Mouse (Mus musculus): ENCODE measurements around the gene Grpr.

The Grpr gene

DNA sequence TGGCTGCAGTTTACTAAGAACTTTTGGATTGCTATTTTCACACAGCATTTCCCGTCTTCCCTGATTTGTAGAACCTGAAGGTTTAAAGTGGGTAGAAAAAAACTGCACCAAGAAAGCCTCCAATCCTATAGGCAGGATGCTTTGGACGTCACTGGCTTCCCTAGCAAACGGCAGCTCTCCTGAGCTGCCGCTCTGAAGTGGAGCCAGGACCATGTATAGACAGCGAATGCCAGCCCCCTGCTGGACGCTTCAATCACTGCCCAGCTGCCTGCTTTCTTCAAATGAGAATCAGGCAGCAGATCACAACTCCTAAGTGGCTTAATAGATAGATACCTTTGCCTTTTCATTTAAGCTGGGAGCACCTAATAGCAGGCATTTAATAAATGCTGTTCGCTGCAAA is at the start of gene Grpr:
Gene Grpr (minus strand): TSS at position 12 of the 400 bp plus-strand sequence.
- peak; percentile 60 to 61 for DNase-seq (ENCODE audit: low spot score in 2 of 2)

DNA sequence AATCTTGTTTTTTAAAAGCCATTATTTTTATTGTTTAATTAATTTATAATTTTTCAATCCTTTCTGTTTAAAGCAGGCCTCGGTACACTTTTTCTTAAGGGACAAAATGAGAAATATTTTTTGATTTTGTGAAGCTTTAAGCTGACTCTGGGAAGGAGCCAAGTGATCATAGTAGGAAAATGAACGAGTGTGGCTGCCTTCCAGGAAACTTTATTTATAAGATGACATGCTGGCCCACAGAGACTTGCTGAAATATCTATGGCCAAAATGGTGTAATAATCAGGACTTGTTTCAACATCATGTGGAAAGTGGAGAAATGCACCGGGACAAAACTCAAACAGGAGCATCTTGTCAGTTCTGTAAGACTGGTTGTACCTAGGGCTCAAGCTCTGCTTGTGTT is 11.0 kb upstream of the Grpr start:
- DNase-seq (ENCODE audit: low spot score in 2 of 2): no peak

DNA sequence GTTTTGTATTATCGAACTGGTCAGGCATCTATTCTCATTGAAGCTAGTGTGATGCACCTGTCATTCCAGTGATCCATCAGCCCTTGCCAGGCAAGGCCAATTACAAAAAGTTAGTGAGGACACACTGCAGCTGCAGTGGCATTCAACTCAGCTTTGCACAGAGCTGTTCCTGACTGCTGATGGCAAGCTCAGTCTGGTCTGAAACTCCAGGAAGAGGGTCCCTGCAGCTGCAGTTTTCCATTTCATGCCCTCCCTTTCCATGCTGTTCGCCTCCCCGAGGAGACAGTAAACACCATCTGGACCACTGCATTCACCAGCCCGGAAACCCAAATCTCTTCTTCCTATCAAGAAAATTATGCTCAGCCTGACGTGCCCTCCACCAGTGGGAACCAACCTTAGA is 2.4 kb downstream of the Grpr start:
- no peak for DNase-seq (ENCODE audit: low spot score in 2 of 2)

DNA sequence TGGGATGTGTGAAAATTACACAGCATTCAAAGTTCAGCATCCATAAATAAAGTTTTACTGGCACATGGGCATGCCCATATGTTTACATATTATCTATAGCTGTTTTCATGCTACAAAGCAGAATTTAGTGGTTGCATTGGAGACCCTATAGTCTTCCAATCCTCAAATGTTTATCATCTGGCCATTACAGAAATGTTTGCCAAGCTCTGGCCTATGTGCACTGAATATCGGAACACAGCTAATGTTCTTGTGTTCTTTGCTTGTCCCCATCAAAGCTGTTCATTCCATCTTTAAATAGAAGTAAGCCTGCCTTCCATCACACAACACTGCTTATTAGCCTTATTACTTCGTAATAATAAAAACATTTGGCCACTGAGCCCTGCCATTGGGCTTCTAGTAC is 16.6 kb downstream of the Grpr start:
- DNase-seq (ENCODE audit: low spot score in 2 of 2): no peak

DNA sequence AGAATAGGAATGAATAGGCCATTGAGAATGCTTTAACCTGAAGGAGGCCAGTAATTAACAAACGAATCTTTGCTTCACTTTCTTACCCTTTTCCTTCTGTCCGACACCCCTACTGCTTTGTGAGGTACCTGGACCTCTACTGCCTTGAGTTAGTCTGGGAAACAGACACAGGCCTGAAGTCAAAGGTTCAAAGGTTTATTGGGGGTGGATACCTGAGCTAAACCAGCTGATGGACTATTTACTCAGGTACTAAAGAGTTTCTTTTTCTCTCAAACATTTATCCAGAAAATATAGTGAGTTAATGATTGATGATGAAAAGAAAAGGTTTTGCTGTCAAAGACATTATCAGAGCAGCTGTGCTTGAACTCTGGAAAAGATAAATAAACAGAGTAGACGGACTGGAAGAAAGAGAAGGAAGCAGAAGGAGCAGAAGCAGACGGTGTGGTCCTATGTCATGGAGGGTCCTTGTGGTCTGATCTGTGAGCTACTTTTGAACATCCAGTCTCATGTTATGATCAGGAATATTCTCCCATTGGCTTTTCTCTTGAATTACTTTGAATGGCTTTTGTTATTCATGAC is 30.4 kb downstream of the Grpr start:
- DNase-seq (ENCODE audit: low spot score in 2 of 2): no peak

DNA sequence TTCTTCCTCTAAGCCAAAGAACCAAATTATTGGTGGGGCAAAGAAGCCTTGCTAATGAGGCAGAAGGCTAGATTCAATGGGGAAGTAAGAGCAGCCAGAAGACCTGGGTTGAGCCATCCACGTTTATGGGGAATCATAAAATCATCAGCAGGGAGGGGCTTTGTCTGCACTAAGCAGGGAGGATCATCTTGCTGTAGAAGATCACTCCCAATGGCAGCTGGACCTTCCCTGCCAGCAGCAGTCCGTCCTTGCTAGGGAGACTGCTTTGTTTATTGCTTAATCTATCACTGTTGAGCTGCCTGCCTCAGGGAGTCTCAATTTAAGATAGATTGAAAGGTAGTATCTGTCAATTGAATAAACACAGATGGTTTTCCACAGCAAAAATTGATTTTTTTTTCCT is 37.7 kb downstream of the Grpr start:
- no peak for DNase-seq (ENCODE audit: low spot score in 2 of 2)

DNA sequence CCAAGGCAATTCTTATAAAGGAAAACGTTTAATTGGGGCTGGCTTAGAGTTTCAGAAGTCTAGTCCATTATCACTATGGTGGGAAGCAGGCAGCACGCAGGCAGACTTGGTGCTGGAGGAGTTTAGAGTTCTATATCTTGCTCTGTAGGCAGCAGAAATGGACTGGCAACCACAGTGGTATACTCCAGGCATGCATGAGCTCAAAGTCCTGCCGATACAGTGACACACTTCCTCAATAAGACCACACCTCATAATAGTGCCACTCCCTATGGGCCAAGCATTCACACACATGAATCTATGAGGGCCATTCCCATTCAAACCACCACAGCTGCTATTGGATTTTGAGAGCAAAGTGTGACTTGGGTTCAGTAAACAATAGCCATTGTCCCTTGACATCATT is 47.4 kb downstream of the Grpr start:
- no peak for DNase-seq (ENCODE audit: low spot score in 2 of 2)
